Mouse (Mus musculus): ENCODE data around the gene Sympk.
"Not testable (repeated sequence)": the region's sequence is repeated elsewhere in the genome, so short reads cannot be mapped to it uniquely, and the experiment has no call there.

Sympk gene

DNA sequence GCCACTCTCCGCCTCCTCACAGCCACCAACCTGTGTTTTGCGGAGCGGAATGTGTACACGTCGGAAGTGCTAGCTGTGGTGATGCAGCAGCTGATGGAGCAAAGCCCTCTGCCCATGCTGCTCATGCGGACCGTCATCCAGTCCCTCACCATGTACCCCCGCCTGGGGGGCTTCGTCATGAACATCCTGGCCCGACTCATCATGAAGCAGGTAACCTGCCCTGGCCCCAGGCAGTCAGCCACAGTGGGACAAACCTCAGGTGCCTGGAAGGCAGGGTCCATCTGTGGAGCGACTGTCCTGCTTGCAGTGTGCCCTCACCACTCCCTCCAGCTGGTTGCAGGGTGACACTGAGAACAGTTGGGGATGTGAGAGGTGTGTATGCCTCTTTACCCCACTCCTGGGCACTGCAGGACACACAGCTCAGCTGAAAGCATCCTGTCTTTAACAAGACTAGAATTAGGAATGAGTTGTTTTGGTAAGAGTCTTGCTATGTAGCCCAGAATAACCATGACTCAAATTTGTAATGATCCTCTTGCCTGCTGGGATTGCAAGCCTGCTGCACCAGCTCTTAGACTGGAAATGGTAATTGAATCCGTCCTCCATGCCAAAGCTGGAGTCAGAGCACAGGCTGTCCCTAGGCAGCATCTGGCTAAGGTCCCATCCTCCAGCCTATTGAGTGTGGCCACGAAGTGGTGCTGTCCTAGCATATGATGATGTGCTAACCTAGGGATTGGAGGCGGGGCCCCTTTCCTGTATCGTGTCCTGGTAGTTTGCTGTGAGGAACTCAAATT is 28.4 kb downstream of the Sympk start:
- peak; percentile 88 for DNase-seq

DNA sequence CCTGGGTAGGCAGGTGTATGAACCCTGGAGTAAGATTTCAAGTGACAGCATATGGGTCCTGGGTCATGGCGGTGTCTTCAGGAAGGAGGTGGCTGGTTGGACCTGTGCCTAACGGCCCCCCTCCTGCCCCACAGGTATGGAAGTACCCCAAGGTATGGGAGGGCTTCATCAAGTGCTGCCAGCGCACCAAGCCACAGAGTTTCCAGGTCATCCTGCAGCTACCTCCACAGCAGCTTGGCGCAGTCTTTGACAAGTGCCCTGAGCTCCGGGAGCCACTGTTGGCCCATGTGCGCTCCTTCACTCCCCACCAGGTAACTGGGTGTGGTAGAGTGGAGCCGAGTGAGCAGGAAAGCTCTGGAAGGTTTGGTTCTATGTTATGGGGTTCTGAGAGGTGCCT is 29.0 kb downstream of the Sympk start:
- no peak for DNase-seq

DNA sequence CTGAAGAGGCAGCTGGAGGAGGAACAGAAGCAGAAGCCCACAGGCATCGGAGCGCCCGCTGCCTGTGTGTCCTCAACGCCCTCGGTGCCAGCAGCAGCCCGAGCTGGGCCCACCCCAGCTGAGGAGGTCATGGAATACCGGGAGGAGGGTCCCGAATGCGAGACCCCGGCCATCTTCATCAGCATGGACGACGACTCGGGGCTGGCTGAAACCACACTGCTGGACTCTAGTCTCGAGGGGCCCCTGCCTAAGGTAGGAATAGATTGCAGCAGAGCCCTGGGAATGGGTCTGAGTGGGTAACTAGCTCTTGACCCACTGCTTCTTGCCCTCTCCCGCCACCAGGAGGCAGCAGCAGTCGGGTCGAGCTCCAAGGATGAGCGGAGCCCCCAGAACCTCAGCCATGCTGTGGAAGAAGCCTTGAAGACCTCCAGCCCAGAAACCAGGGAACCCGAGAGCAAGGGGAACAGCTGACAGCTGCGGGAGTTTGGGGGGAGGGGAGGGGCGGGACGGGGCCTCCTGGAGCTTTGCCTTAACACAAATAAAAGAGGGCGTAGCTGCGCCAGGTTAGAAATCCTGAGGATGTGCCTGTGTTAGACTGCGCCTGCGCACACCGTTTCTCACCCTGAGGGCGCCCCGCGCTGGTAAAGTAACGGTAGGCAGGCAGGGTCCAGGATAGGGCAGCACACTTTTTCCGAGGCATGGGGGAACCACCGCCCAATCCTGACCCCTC is 30.0 kb downstream of the Sympk start, which contains the start of gene Rsph6a:
Gene Rsph6a, plus strand, starts transcription at position 644 of the 730 bp plus-strand sequence.
- no peak for DNase-seq

DNA sequence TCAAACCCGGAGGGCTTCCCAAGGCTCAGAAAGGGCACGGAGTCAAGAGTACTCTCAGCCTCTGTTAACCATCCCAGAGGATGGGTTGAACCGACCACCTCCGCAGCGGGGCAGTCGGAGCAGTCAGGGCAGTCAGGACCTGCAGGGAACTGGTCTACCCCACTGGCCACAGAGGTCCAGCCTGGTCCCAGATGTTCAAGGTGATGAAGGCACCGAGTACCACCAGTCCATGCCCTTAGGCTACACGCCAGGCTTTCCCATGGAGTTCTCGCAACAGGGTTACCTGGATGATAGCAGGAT is 30.6 kb downstream of the Sympk start:
- no peak for DNase-seq

DNA sequence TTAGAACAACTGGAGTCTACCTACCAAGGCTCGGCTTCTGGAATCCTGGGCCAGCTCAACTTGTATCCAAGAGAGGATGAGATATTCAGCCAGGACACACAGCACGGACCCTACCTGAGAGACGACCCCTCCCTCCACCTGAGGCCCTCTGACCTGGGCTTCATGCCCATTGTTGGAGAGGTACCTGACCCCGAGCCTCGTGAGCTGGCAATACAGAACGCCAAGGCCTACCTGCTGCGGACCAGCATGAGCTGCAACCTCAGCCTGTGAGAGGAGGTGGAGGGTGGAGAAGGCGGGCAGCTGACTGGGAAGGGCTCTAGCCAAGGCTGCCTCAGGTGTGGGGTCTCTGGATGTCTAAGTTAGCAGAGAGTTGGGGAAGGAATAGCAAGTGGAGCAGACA is 30.9 kb downstream of the Sympk start:
- DNase-seq, result no peak

DNA sequence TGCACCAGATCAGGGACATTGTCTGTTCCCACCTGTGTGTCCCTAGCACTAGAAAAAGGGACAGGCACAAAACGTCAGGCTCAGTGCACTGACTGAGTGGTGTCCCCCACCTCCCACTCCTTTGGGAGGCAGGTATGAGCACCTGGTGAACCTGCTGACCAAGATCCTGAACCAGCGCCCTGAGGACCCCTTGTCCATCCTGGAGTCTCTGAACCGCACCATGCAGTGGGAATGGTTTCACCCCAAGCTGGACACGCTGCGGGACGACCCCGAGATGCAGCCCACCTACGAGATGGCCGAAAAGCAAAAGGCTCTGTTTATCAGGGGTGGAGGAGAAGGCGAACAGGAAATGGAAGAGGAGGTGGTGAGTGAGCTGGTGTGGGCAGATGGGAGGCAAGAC is 33.2 kb downstream of the Sympk start:
- no peak for DNase-seq

DNA sequence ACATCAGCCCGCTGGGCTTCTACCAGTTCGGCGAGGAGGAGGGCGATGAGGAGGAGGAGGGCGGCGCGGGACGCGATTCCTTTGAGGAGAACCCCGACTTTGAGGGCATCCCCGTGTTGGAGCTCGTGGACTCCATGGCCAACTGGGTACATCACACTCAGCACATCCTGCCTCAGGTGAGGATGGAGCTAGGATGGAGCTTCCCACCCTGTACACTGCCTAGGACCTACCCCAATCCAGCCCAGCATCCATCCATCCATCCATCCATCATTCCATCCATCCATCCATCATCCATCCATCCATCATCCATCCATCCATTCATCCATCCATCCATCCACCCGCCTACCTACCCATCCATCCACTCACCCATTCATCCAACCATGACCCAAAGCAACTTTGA is 41.7 kb downstream of the Sympk start:
- no peak for DNase-seq

DNA sequence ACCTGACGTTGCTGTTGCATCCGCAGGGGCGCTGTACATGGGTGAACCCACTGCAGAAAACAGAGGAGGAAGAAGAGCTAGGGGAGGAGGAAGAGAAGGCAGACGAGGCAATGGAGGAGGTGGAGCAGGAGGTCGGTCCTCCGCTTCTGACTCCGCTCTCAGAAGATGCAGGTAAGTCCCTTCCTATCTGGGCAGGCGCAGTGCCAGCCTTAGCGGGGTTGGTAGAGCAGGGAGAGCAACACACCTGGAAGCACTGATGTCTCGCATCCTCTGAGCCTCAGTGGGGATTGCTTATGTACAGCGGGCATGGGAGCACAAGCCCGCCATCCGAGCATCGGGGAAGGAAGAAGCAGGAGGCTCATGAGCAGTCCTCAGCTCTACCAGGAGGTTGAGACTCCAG is 42.9 kb downstream of the Sympk start:
- no peak for DNase-seq

DNA sequence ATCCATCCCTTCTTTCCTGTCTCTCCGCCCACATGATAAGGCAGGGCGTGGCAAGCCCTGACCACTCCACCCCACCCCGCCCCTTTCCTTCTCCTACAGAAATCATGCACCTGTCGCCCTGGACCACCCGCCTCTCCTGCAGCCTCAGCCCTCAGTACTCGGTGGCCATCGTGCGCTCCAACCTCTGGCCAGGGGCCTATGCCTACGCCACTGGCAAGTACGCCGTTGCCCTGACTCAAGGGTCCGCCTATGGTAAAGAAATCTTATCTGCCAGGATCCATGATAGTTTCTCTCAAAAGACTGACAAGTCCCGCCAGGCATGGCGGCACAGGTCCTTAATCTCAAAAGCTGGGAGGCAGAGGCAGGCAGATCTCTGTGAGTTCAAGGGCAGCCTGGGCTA is 43.8 kb downstream of the Sympk start:
- DNase-seq, result no peak

DNA sequence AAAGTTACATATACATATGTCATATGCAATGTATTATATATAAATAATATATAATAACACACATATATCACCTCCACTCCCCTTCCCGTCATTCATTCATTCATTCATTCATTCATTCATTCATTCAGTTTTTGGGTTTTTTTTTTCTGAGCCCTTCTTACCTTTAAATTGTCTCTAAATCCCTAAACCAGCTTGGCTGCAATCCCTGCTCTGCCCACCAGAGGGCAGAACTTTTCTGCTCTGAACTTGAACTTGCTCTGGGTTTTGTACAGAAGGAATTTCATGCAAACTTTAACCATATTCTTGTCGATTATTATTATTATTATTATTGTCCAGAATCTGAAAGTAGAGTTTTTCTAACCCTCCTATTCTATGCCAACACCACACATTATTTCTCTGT is 44.5 kb downstream of the Sympk start:
- DNase-seq, result no peak

DNA sequence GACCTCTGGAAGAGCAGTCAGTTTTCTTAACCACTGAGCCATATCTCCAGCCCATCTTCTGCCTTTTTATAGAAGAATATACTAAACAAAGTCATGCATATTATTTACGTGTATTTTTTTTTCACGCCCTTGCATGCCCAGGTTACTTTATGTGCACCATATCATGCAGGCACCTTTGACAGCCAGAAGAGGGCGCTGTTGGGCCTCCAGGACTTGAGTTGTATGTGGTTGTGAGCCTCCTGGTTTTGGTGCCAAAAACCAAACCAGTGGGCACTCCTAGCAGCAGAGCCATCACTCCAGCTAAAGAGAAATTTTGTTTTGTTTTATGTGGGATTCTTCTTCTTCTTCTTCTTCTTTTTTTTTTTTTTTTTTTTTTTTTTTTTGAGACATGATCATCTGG is 45.3 kb downstream of the Sympk start:
- no peak for DNase-seq

DNA sequence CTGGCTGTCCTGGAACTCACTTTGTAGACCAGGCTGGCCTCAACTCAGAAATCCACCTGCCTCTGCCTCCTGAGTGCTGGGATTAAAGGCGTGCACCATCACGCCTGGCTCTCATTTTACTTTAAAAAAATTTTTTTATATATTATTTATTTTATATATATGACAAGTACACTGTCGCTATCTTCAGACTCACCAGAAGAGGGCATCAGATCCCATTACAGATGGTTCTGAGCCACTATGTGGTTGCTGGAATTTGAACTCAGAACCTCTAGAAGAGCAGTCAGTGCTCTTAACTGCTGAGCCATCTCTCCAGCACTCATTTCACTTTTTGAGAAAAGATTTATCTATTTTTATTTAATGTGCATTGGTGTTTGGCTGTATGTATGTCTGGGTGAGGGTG is 46.8 kb downstream of the Sympk start:
- not testable (repeated sequence) for DNase-seq

DNA sequence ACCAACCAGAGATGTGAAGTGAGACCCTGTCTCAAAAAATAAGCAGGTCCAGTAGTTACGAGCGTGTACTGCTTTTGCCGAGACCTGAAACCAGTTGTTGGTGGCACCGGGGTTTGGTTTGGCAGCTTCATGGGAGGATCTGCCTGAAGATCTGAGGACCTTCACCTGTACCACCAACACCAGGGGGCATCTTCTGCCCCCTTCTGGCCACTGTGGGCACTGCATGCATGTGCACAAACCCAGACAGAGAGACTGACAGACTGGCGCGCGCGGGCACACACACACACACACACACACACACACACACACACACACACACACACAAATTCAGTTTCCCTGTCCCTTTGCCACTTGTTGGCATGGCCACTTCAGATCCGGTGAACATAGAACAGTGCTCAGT is 49.3 kb downstream of the Sympk start:
- DNase-seq, result no peak

DNA sequence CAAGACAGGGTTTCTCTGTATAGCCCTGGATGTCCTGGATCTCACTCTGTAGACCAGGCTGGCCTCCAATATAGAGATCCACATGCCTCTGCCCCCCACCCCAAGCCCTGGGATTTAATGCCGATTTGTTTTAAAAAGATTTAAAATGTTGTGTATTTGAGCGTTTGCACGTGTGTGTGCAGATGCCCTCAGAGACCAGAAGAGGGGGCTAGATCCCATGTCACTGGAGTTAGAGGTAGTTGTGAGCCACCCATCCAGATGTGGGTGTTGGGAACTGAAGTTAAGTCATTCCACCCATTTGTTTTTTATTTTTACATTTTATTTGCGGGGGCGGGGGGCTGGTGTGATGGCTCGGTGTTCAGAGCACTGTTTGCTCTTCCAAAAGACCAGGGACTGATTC is 50.3 kb downstream of the Sympk start:
- DNase-seq, result no peak

DNA sequence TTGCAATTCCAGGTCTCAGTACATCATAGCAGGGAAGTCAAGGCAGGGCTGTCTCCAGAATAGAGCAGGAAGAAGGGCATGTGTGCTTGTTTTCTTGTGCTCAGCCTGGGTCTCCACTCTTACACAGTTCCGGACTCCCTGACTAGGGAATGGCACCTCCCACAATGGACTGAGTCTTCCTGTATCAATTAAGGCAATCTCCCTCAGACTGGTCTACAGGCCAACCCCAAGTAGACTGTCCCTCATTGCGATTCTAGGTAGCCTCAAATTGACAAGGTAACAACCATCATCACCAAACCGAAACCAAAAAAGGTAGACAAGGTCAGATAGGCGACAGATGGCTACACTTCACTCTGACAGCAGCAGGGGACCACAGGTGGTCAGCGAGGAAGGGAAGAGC is 51.1 kb downstream of the Sympk start:
- DNase-seq, result no peak

DNA sequence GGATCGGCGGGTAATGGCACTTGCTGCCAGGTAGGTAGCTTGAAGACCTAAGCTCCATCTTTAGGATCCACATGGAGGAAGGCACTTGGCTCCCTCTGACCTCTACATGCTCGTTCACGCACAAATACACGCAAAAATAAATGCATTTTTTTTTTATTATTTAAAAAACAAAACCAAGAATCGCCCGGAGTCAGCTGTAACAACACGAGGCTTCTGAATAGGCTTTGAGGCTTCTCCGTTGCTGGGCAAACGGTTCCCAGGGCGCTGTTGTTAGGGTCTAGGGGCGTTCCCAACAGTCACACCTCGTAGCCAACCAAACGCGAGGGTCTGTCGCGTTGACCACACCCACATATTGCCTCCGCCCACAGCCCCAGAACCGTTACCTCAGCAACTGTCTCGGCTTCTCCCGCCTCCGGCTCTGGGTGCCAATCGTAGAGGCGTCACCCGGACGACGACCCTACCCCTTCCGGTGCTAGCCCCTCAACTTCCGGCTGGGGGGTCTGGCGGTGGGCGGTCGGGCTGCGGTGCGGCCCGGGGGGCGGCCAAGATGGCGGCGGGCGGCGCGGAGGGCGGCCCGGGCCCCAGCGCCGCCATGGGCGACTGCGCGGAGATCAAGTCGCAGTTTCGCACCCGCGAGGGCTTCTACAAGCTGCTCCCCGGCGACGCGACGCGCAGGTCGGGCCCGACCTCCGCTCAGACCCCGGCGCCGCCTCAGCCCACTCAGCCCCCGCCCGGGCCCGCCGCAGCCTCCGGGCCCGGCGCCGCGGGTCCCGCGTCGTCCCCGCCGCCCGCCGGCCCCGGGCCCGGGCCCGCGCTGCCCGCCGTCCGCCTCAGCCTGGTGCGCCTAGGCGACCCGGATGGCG is 51.8 kb downstream of the Sympk start, which contains the start of gene Dmwd:
Gene Dmwd, plus strand, starts transcription at position 505 of the 863 bp plus-strand sequence.
- peak; percentile 98 for DNase-seq

DNA sequence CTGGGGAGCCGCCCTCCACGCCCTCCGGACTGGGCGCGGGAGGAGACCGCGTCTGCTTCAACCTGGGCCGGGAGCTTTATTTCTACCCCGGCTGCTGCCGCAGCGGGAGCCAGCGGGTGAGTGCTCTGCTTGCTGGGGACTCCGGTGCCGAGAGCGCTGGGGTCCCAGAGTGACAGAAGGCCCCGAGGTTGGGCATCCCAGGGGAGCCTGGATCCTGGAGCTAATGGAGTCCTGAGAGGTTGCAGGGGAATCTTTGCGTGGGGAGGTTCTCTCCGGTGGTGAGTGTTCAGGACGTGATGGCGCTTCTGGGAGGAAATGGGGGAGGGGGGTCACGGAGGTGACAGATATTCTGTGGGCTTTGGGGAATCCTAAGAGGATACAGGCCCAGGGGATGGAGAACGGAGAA is 52.4 kb downstream of the Sympk start:
- DNase-seq, result no peak

DNA sequence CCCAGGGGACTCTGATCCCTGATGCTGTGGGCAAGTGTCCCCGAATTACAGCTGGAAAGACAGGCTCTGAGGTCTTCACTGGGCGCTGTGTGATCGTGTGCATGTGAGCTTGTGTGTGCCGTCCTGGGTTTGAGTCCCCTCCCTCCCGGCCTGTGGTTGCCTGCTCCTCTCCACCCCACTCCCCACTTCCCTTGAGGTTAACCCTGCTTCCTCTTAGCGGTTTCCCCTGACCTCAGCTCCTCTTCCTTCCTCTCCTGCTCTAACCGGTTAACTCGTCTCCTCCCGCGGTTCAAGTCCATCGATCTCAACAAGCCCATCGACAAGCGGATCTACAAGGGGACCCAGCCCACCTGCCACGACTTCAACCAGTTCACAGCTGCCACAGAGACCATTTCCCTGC is 53.6 kb downstream of the Sympk start:
- DNase-seq, result no peak

DNA sequence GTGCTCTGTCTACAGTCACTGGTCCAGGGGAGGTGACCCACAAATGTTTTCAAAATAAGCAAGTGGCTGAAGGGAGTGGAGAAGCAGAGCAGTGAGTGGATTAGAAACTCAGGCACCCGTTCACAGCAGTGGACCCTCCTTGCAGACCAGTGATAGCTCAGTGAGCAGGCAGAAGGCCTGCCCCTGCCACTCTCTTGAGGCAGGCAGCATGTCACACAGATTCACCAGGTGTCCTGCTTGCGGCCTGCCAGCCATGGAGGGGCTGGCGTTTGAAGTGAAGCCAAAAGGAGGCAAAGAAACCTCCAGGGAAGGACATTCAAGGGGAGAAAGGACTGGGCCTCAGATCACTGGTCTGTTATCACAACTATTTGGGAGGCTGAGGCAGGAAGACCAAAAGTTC is 54.6 kb downstream of the Sympk start:
- no peak for DNase-seq

DNA sequence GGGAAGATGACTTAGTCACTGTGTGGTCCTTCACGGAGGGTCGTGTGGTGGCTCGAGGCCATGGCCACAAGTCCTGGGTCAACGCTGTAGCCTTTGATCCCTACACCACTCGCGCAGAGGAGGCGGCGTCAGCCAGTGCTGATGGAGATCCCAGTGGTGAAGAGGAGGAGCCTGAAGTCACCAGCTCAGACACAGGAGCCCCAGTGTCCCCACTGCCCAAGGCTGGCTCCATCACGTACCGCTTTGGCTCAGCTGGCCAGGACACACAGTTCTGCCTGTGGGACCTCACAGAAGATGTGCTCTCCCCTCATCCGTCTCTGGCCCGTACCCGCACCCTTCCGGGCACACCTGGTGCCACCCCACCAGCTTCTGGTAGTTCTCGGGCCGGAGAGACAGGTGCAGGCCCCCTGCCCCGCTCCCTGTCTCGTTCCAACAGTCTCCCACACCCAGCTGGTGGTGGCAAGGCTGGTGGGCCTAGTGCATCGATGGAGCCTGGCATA is 56.3 kb downstream of the Sympk start:
- DNase-seq, result peak; percentile 63

DNA sequence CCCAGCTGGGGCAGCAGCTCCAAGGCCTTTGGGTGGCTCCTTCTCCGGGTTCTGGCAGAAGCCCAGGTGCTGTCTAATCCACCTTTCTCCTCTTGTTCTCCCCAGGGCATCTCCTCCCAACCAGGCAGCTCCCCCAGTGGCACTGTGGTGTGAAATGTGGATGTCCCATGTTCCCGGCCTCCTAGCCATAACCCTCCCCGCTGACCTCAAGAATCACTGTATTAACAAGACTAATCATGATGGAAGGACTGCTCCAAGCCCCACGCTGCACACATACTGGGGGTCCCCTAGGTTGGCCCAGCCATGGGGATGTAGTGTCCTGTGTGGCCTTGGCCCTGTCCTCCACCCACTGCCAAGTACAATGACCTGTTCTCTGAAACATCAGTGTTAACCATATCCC is 58.0 kb downstream of the Sympk start:
- DNase-seq, result no peak

DNA sequence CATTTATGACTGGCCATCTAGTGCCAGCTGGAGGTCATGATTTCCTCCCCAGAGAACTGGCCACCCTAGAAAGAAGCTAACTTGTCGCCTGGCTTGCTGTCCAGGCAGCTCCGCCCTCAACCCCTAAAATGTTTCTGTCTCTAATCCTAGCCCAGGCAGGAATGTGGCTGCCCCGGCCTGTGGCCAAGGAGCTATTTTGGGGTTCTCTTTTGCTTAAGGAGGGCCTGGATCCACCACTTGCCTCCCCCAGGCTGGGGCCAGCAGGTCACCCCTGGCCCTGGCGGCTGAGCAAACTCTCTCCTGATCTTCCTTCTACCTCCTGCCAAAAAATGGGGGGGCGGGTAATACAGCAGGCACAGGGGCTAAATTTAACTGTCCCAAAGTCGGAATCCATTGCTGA is 58.9 kb downstream of the Sympk start:
- DNase-seq, result no peak

DNA sequence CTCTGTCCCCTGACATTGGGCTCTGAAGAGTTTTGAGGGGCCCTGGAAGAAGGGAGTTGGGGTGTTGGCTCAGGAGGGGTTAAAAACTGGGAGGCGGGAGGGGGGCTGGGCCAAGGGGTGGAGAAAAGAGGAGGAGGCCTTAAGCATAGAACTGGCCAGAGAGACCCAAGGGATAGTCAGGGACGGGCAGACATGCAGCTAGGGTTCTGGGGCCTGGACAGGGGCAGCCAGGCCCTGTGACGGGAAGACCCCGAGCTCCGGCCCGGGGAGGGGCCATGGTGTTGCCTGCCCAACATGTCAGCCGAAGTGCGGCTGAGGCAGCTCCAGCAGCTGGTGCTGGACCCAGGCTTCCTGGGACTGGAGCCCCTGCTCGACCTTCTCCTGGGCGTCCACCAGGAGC is 59.5 kb downstream of the Sympk start, which contains the start of gene Dmpk:
Gene Dmpk, plus strand, starts transcription at position 149 of the 400 bp plus-strand sequence.
- no peak for DNase-seq

Measured in layer of hippocampus, adult 9-11 months (tissue).